Mouse (Mus musculus) common myeloid progenitor, adult 5-6 weeks (primary cell): ENCODE data around the gene Epb42. TPM values are rescaled to one million over a fixed set of nuclear protein-coding genes. Genes with fewer than 3 reads are reported as not detected.

Experiments
- ATAC-seq: replicated peaks from 2 replicates; pipeline ENCODE4 v1.8.0; 2016; ENCODE audit warnings: low read depth, mild to moderate bottlenecking, moderate TSS enrichment, inconsistent platforms; ENCODE audit not compliant: poor library complexity, severe bottlenecking
- total RNA-seq: library from RNA; stranded (forward); fragments of 200-1000, 187-1606 nt; gene quantifications from 2 replicates; pipeline ENCODE4 v1.2.3, GENCODE M21; 2017

The Epb42 gene
- total RNA-seq, 1 experiment from 2014 or later, result 10.2 TPM

GRCm38 (mm10) chr2:120970559-120971080, 66.3 kb downstream of the Epb42 start, which contains the start of gene Ubr1:
Gene Ubr1, minus strand, starts transcription at chr2:120970715.
- peak; percentile 98 for ATAC-seq

GRCm38 (mm10) chr2:120970045-120970539, 66.8 kb downstream of the Epb42 start:
- ATAC-seq, result 0 out of 2 replicates have a peak, but pooled peaks have one; percentile 7

Other genes with a start within 250 kb of the Epb42 start
- 17.3 and 25.6 TPM in 2 replicates for gene Cdan1, start 186.9 kb downstream of the Epb42 start, total RNA-seq
- 5.5 and 6.4 TPM in 2 replicates for gene Ttbk2, start 186.5 kb downstream of the Epb42 start, total RNA-seq
- gene Ubr1, start 66.4 kb downstream of the Epb42 start, total RNA-seq, result 30.4 and 33.0 TPM in 2 replicates
- 2.1 and 4.4 TPM in 2 replicates for gene Tmem62, start 60.1 kb downstream of the Epb42 start, total RNA-seq
- gene Ccndbp1, start 28.7 kb downstream of the Epb42 start, total RNA-seq, result 34.7 and 53.0 TPM in 2 replicates
- not detected in 2 replicates for gene Tgm5, start 48.8 kb upstream of the Epb42 start, total RNA-seq
- not detected in 2 replicates for gene Tgm7, start 72.7 kb upstream of the Epb42 start, total RNA-seq
- gene Adal, start 103.4 kb upstream of the Epb42 start, total RNA-seq, result 8.1 and 14.7 TPM in 2 replicates
- gene Lcmt2, start 103.6 kb upstream of the Epb42 start, total RNA-seq, result 8.9 and 11.9 TPM in 2 replicates
- 30.3 and 32.1 TPM in 2 replicates for gene Tubgcp4, start 133.6 kb upstream of the Epb42 start, total RNA-seq
- gene Zscan29, start 134.1 kb upstream of the Epb42 start, total RNA-seq, result 18.0 and 20.1 TPM in 2 replicates
- gene Trp53bp1, start 234.3 kb upstream of the Epb42 start, total RNA-seq, result 43.2 and 45.5 TPM in 2 replicates